Mouse (Mus musculus): ENCODE measurements around the gene Sult6b2.

The Sult6b2 gene

GRCm38 (mm10) chr6:142804402-142804801, at the start of gene Sult6b2:
Gene Sult6b2, minus strand, starts transcription at chr6:142804502.
- no peak for DNase-seq (ENCODE audit: low spot score in 2 of 2)

GRCm38 (mm10) chr6:142852419-142853377, 48.4 kb upstream of the Sult6b2 start:
- peak in 1 of 2 experiments; percentile 48 for DNase-seq (ENCODE audit: low spot score in 2 of 2)

- DNase-seq (ENCODE audit: low spot score in 2 of 2) = peak; percentile 19 to 44
These were observed 46.1 kb upstream of the Sult6b2 start for GRCm38 (mm10) chr6:142850436-142850835.

GRCm38 (mm10) chr6:142849326-142849725, 45.0 kb upstream of the Sult6b2 start:
- DNase-seq (ENCODE audit: low spot score in 2 of 2) = no peak

GRCm38 (mm10) chr6:142847914-142848674, 43.8 kb upstream of the Sult6b2 start:
- DNase-seq (ENCODE audit: low spot score in 2 of 2) = no peak

GRCm38 (mm10) chr6:142846855-142847254, 42.6 kb upstream of the Sult6b2 start:
- DNase-seq (ENCODE audit: low spot score in 2 of 2) = no peak

- no peak for DNase-seq (ENCODE audit: low spot score in 2 of 2)
These were observed 40.8 kb upstream of the Sult6b2 start for GRCm38 (mm10) chr6:142845066-142845465.

GRCm38 (mm10) chr6:142844061-142844460, 39.8 kb upstream of the Sult6b2 start:
- no peak for DNase-seq (ENCODE audit: low spot score in 2 of 2)

GRCm38 (mm10) chr6:142838501-142838900, 34.2 kb upstream of the Sult6b2 start:
- DNase-seq (ENCODE audit: low spot score in 2 of 2) = no peak

GRCm38 (mm10) chr6:142837326-142837725, 33.0 kb upstream of the Sult6b2 start:
- DNase-seq (ENCODE audit: low spot score in 2 of 2) = no peak

- DNase-seq (ENCODE audit: low spot score in 2 of 2) = no peak
These were observed 31.4 kb upstream of the Sult6b2 start for GRCm38 (mm10) chr6:142835726-142836125.

- DNase-seq (ENCODE audit: low spot score in 2 of 2) = no peak
These were observed 30.6 kb upstream of the Sult6b2 start for GRCm38 (mm10) chr6:142834911-142835310.

- no peak for DNase-seq (ENCODE audit: low spot score in 2 of 2)
These were observed 27.4 kb upstream of the Sult6b2 start for GRCm38 (mm10) chr6:142831706-142832105.

- no peak for DNase-seq (ENCODE audit: low spot score in 2 of 2)
These were observed 26.9 kb upstream of the Sult6b2 start for GRCm38 (mm10) chr6:142831243-142831642.

GRCm38 (mm10) chr6:142830221-142830620, 25.9 kb upstream of the Sult6b2 start:
- no peak for DNase-seq (ENCODE audit: low spot score in 2 of 2)

- DNase-seq (ENCODE audit: low spot score in 2 of 2) = peak in 1 of 2 experiments; percentile 12
These were observed 21.1 kb upstream of the Sult6b2 start for GRCm38 (mm10) chr6:142825449-142825848.

- no peak for DNase-seq (ENCODE audit: low spot score in 2 of 2)
These were observed 18.9 kb upstream of the Sult6b2 start for GRCm38 (mm10) chr6:142823008-142823787.

GRCm38 (mm10) chr6:142818306-142818705, 14.0 kb upstream of the Sult6b2 start:
- no peak for DNase-seq (ENCODE audit: low spot score in 2 of 2)

- no peak for DNase-seq (ENCODE audit: low spot score in 2 of 2)
These were observed 11.2 kb upstream of the Sult6b2 start for GRCm38 (mm10) chr6:142815513-142815912.

- peak; percentile 86 to 93 for DNase-seq (ENCODE audit: low spot score in 2 of 2)
These were observed 10.2 kb upstream of the Sult6b2 start for GRCm38 (mm10) chr6:142814495-142814921.

GRCm38 (mm10) chr6:142814011-142814410, 9.7 kb upstream of the Sult6b2 start:
- DNase-seq (ENCODE audit: low spot score in 2 of 2) = no peak

- DNase-seq (ENCODE audit: low spot score in 2 of 2) = no peak
These were observed 8.7 kb upstream of the Sult6b2 start for GRCm38 (mm10) chr6:142812969-142813368.
